Mouse (Mus musculus) cerebellum, adult 11-12 months (tissue): Measurements from ENCODE around the gene Nudc.

Experiments used
- DNase-seq: peaks from one replicate; pipeline ENCODE4 v3.0.0; 2022

Nudc gene

DNA sequence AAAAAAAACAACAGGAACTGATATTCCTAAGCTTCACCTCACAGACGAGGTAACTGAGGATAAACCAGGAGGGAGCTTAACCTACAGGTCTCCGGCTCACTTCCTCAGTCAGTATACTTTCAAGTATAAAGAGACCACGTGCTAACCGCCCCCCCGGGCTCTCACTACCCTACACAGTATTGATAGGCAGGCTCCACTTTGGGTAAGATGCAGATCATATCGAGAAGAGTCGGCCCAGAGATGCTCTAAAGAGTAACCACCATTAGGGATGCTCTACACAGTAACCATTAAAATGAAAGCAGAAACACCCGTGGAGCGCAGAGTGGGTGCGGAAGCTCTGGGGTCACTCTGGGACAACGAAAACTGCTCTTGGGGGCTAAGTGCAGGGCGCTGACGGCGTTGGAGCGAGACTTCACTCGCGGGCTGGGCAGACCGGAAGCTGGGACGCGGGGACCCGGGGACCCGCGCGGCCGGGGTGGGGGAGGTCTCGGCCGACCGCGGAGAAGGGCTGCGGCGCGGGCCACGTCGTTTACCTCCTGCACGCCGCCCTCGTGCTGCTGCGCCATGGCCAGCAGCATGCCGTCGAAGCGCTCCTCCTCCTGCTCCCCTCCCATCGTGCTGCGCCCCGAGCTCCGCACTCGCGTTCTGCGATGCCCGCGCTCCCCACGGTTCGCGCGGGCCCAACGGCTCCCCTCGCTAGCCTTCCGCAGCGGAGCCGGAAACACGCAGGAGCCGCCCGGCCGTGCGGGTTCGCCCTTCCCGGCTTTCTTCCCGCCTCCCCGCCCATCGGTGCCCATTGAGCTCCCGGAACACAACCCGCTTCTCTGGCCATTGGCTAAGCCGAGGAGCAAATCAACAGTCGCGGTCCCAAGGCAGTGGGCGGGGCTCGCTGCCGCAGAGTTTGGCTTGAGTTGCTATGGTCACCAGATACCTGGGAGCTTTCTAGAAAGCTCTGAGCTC, at the start of gene Nudc:
Gene Nudc (minus strand): TSS at position 725 of the 960 bp plus-strand sequence.
- DNase-seq: peak; percentile 96

DNA sequence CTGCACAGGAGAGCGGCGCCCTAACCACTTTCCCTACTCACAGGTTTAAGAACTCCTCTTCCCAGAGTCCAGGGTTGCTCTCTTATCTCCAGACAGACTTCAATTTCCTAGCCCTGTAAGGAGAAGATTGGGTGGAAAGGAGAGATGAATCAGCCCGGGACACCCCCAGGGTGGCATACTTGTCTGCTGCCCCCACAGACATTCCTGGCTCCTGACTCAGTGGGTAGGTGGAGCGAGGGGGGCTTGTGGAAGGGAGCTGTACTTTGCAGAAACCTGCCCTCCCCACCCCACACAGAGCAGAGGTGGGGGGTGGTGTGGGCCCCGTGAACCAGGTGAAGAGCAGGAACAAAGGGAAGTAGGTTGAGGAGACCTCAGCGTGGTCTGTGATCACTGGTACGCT, 49.7 kb upstream of the Nudc start:
- DNase-seq: no peak

DNA sequence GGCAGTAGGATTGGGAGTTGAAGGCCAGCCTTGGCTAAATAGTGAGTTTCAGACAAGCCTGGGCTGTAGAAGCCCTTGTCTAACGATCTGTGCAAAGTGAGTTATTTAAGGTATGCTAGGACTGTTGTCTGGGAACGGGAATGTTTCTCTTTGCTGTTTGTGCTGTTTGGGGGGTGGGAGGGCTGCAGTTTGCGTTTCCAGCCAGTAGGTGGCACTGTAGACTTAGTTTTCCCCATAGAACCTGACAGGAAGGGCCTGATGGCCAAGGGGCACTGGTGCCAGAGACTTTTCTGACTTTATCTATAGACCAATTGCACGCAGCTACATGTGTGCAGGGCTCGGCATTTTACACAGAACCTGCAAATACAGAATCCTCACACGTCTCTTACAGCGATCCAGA, 46.8 kb upstream of the Nudc start:
- no peak for DNase-seq

DNA sequence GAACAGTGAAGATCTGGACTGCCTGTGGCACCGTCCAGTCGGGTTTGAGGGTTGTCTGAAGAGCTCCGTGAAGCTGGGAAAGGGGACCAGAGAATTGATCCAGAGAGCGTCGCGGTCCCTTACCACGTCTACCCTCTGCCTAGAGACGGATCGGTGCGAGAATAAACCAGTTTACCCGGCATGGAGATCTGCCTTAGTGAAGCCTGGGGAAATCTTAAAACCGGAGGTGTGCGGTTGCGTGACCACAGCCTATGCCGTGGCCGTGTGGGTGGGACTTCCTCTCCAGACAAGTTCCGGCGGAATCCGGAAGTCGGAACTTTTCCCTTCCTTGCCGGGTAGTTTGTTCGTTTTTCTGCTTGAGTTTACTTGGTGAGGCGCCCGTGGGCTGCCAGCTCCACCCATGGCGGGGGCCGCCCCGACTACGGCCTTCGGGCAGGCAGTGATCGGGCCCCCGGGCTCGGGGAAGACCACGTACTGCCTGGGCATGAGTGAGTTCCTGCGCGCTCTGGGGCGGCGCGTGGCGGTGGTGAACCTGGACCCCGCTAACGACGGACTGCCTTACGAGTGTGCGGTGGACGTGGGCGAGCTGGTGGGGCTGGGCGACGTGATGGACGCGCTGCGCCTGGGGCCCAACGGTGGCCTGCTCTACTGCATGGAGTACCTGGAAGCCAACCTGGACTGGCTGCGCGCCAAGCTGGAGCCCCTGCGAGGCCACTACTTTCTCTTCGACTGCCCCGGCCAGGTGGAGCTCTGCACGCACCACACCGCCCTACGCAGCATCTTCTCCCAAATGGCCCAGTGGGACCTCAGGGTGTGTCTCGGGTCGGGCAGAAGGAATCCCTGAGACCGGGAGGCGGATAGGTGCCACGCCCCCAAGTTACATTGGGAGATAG, 38.5 kb upstream of the Nudc start, which contains the start of gene Gpn2:
Gene Gpn2 (plus strand): TSS at position 304 of the 893 bp plus-strand sequence.
- DNase-seq: peak; percentile 71

DNA sequence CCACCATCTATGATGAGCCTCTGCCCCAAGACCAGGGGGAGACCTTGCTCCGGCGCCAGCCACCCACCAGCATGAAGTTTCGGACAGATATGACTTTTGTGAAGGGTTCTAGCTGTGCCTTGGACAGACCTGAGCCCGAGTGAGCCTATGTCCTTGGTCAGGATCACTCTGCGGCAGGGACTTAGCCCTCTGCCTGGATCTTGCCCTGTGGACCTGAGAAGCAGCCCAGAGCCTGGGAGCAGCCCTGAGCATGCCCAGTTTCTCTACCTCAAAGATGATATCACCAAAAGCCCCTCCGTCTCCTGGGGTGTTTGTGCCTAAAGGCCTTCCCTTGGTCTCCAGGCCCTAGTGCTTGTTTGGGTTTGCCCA, 37.9 kb upstream of the Nudc start:
- DNase-seq: no peak

DNA sequence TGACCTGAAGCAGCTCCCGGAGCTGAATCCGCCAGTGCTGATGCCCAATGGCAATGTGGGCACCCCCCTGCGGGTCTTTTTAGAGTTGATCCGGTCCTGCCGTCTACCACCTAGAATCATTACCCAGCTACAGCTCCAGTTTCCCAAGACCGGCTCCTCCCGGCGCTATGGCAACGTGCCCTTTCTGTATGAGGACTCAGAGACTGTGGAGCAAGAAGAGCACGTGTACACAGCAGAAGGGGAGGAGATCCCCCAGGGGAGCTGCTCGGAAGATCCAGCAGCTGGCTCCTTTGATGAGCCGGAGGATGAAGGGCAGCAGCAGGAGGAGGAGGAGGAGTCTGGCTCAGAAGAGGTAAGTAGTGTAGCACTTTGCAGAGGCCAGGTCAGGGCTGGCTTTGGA, 32.2 kb upstream of the Nudc start:
- DNase-seq: no peak

DNA sequence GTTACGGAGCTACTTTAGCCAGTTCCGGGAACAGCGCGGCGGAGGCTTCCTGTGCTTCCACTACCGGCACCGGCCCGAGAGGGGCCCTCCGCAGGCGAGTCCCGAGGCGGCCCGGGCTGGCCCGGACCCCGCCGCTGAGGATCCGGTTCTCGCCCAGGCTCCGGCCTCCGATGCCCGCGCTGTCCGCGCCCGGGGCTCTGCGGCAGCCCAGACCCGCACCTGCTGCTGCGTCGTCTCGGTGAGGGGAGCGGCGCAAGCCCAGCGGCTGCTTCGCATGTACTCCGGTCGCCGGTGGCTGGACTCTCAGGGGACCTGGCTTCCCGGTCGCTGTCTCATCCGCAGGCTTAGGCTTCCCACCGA, 29.0 kb upstream of the Nudc start:
- DNase-seq: no peak

DNA sequence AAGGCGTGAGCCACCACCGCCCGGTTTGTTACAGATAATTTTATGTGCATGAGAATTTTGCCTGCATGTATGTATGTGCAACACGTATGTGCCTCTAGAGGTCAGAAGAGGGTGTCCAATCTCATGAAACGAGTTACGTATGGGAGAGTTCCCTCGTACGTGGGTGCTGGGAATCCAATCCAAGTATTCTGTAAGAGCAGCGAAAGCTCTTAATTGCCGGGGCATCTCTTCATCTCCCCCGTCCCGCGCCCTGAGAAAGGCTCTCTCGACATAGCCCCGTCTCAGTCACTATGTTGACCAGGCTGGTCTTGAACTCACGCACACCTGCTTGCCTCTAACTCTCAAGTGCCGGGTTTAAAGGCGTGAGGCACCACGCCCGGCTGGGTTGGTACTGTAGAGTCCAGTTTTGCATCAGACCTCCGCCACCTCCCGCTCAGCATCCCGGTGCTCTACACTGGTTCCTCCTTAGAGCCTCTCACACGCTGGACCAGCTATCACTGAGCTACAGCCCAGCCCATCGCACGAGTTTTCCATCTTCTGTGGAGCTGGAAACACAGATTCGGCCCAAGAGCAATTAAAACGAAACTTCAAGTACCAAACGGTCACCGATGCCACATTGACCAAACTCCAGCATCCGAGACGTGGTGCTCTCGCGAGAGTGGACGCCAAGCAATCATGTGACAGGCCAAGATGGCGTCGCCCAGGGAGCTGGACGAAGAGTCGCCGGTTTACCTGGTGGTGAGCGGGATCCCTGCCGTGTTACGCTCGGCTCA, 28.5 kb upstream of the Nudc start, which contains the start of gene Gpatch3:
Gene Gpatch3 (plus strand): TSS at position 676 of the 773 bp plus-strand sequence.
- peak; percentile 89 for DNase-seq

DNA sequence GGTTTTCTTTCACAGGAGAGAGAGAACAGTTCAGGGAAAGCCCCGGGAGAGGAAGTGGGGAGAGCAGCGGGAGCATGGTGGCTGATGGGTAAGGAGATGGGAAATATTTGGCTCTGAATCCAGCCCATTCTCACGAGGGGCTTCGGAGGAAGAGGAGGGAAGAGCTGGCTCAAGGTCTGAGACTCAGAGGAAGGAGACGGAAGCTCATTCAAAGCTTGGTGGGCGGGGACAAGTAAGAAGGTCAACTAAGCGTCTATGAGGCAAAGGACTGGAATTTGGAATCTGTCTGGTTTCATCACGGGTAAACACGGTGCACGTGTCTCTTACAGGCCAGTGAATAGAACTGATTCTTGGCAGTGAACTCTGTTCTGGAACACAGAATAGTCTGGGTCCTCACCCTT, 24.3 kb upstream of the Nudc start:
- no peak for DNase-seq

DNA sequence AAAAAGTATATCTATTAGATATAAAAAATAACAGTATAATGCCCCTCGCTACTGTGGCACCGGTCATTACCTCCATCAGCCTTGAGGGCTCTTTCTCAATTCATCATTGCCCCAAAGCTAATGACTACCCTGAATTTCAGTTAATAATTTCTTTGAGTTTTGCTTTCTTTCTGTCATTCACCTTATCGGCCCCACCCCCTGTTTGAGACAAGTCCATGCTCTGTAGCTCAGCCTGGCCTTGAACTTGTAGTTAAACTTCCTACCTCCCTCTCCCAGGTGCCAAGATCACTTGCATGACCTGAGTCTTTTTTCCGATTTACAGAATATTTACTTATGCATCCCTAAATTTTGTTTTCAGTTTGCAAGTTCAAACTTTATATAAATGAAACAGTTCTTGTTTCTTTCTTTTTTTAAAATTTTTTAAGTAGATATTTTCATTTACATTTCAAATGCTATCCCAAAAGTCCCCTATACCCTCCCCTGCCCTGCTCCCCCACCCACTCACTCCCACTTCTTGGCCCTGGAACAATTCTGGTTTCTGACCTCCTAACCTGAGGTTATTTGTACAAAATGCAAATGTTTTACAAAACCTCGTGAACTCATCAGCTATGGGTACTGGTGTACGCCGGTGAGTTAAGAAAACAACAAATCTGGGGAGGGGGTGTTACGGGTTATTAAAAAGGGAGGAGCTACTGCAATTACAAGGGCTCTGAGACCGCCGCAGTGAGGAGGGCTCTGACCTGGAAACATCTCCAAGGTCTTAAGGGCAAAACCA, 23.7 kb upstream of the Nudc start:
- DNase-seq: no peak

DNA sequence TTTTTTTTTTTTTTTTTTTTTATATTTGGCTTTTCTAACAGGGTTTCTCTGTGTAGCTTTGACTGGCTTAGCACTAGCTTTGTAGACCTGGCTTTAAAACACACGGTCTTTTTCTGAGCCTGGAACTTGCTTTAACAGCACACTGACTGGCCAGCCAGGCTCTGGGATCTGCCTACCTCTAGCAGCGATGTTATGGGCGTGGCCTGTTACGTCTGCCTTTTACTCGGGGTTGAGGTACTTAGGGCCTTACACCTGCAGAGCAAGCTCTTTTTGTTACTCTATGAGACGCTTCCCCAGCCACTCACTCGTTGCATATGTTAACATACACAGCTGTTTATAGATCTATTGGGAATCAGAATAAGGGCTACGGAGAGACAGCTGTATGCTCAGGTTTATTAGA, 21.5 kb upstream of the Nudc start:
- DNase-seq: no peak

DNA sequence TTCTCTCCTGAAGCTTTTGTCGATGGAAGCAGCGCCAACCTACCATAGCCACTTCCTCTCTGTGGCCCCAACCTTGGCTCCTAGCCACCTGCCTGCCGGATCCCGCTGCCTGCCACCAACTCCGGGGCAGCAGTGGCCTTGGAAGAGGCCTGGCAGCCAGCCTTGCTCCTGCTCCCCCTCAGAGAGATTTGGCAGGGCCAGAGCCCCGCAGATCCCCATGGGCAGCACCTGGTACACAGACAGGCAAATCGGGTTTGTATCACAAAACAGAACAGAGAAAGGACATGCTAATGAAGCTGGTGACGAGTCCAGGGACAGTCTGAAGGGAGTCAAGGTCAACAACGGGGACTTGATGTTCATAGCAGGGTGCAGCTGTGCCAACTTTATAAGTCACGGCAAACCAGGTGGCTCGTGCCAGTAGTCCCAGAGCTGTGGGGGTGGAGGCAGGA, 17.4 kb upstream of the Nudc start:
- DNase-seq: peak; percentile 92

DNA sequence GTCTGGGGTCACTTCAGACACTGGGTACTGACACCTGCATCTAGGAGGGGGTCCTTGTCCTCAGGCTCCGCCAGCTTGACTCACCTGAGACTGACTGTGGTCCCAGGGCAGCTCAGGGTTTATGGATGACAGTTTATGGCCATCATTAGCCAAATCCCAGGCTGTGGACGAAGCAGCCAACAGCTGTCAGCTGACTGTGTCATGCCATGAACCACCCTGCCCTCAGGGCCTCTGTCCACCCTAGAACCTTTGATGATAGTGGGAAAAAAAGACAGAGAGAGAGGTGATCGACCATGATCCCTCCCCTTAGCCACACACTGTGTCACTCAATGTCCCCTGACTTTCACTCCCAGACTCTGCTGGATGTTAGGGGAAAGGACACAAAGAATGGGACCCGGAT, 15.8 kb upstream of the Nudc start:
- no peak for DNase-seq

DNA sequence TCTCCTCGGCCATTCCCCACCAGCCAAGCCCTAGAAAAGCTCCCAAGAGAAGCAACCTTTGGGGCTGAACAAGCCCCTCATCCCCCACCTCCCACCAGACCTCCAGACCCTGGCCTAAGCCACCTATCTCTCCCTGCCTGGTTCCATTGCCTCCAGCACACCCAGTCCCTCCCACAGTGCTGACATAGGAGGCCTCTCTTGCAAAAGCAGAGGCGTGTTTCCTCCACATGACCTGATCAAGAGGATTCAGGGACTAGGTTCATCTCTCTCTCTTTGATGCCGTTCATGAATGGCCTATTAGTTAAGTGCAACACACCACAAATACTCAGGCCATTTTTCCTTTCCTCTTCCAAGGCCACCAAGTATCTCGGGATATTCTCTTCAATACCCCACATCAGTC, 14.1 kb upstream of the Nudc start:
- DNase-seq: no peak

DNA sequence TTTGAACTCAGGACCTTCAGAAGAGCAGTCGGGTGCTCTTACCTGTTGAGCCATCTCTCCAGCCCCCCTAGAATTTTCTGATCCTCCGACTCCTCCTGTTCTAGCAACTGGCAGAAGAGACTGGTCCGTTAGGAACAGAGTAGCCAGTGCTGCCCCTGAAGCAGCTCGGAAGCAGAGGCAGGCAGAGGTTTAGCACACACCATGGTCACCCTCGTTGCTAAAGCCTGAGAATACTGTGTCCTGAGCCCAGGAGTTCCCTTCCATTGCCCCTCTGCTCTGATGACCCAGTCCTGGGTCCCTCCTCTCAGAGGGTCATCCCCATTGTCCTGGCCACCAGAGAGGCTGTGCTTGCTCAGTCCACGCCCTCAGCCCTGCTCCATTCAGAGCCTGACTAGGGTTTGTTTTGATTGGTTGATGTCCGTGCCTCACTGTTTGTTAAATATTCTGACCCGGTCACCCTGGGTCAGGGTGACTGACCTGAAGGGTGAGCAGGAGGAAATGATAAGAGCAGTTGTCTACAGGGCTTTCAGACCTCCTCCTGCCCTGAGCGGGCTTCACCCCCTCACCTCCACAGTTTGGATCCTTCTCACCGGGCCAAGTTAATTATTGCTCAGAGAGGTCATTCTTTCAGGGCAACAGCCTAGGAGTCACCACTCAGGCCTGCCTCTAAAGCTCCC, 11.4 kb upstream of the Nudc start:
- DNase-seq: no peak

DNA sequence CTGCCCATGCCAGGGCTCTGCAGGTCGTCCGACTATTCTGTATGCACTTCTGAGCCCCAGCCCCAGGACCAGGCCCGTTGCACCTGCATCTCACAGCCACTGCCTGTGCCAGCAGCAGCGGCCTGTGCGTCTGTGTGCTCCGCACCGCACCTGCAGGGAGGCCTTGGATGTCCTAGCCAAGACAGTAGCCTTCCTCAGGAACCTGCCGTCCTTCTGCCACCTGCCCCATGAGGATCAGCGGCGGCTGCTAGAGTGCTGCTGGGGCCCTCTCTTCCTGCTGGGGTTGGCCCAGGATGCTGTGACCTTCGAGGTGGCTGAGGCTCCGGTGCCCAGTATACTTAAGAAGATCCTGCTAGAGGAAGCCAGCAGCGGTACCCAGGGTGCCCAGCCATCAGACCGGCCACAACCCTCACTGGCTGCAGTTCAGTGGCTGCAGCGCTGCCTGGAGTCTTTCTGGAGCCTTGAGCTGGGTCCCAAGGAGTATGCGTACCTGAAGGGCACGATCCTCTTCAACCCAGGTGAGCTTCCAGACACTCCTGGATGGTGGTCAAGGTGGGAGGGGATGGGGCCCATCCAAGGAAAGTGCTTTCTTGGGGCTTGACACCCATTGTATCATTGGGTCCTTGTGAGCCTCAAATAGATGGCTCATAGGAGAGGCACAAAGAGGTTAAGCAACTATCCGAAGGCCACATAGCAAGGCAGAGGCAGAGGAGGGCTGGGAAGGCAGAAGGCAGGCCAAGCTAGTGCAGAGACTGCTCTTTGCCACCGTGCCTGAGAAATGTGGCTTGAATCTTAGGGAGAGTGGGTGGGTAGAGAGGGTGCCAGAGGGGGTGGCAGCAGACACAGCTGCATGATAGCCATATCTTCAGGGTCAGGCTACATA, 7.9 kb upstream of the Nudc start:
- peak; percentile 44 for DNase-seq

DNA sequence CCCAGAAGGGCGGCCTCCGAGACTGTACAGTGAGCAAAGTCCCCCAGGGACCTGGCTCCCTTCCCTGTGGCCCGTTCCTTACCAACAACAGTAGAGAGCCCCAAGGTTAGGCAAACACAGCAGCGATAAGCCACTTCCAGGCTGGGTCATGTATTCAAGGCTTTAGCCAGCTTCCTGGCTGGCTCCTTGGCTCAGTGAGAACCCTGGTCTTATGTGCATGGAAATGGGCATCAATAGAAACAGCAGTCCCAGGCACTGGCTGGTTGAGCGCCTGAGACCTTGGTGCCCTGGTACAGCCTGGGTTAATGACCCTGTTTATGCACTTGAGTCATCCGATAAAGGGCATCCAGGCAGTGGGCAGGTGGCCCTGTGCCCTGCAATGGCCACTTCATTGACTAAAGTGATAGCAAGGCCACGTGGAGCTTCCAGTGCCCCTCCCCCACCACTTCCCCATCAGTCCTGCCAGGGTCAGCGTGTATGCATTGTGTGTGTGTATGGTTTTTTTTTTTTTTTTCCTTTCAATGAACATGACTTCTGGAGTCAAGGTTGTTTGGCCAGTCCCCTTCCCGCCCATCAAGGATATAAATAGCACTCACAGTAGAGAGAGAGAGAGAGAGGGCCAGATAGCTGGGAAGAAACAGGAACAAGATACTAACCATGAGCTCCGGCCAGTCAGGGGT, 7.1 kb upstream of the Nudc start, which contains the start of gene Nr0b2:
Gene Nr0b2 (plus strand): TSS at position 609 of the 680 bp plus-strand sequence.
- peak; percentile 32 for DNase-seq

DNA sequence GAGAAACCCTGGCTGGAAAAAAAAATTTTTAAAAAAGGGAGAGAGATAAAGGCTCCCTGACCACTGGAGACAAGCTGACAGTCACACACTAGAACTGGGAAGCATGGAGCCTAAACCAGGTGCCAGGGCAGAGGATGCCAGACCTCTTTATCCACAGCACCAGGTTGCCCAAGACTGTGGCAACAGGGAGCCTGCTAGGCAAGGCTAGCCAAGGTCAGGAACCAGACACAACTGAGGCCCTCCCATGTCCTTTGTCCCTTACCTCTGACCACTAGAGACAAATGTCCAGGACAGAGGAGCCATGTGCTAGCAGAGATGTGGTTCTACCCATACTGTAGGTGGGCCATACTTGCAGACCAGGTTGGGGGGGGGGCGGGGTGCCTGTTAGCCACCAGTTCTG, 6.2 kb upstream of the Nudc start:
- DNase-seq: no peak

DNA sequence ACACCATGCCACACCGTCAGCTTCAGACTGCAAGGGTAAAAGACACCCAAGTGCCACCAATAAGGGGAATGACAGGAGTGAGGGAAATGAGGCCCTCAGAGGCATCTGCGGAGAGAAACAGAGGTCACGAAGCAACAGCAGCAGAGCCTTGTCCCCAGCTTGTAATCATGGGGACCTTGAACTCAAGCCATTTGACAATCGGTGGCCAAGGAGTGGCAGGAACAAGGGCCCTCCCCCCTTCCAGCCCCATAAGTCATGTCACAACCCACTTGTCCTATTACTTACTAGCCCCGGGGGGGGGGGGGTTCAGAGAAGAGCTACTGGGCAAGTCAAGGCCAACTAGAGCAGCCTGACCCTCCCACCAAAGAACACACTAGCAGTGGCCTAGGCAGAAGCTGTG, 9.1 kb downstream of the Nudc start:
- no peak for DNase-seq

DNA sequence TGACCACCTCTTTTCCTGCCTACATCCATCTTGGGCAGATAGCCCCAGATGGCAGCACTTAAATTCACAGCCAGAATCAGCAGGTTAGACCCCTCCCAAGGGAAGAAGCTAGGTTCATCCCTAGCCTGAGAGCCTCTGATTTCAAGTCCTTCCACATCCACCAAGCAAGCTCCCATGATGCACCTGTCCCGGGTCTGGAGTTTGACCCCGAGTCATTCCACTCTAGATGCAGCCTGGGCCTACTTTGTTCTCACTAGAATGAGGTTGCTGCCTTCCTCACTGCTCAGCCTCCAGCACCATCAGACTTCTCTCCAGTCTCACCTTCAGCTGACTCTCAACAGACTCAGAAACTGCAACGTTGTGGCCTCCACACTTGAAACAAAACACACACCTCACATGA, 9.7 kb downstream of the Nudc start:
- DNase-seq: no peak
